Mouse (Mus musculus) forebrain, embryonic 12.5 days (tissue): ENCODE results near the gene Lsm11. TPM values are rescaled to one million over a fixed set of nuclear protein-coding genes. Genes with fewer than 3 reads are reported as not detected.

Source experiments
- ATAC-seq: fragments of 200-750 bp; cut with Nextera tagmentation; 2 replicates; pipeline ENCODE4 v1.8.0; 2017; ENCODE audit warnings: moderate TSS enrichment; ENCODE audit not compliant: low FRiP score
- H3K27ac ChIP-seq: fragments of 300-500 bp; sonication (generic); 2 replicates; pipeline ENCODE4 v1.5.1; 2016; ENCODE audit warnings: mild to moderate bottlenecking
- H3K27me3 ChIP-seq: fragments of 300-500 bp; sonication (generic); 2 replicates; pipeline ENCODE4 v1.6.1; 2016; ENCODE audit warnings: mild to moderate bottlenecking
- H3K36me3 ChIP-seq: fragments of 300-500 bp; sonication (generic); replicated peaks from 2 replicates; pipeline ENCODE4 v1.6.1; 2016; ENCODE audit warnings: mild to moderate bottlenecking
- H3K4me1 ChIP-seq: fragments of 300-500 bp; sonication (generic); 2 replicates; pipeline ENCODE4 v1.6.1; 2016
- H3K4me2 ChIP-seq: fragments of 300-500 bp; sonication (generic); 2 replicates; pipeline ENCODE4 v1.6.1; 2016; ENCODE audit warnings: mild to moderate bottlenecking, moderate library complexity
- H3K4me3 ChIP-seq: fragments of 300-500 bp; sonication (generic); replicated peaks from 2 replicates; pipeline ENCODE4 v1.5.1; 2016; ENCODE audit warnings: mild to moderate bottlenecking
- H3K9ac ChIP-seq: fragments of 300-500 bp; sonication (generic); 2 replicates; pipeline ENCODE4 v1.6.1; 2016; ENCODE audit warnings: mild to moderate bottlenecking
- H3K9me3 ChIP-seq: fragments of 300-500 bp; sonication (generic); 2 replicates; pipeline ENCODE4 v1.6.1; 2016
- WGBS: fragments of 180-500 bp; shearing (Covaris S2); methylation state at CpG from one replicate; pipeline ENCODE4 v1.1.7; 2016; 5-methylcytosine and 5-hydroxymethylcytosine counted together
- polyA plus RNA-seq: library from polyadenylated mRNA; unstranded; fragments of >200 nt; fragmentation: Nextera tagmentation; extraction: Ambion mirVana; gene quantifications from 2 replicates; pipeline ENCODE4 v1.2.1, GENCODE M21; 2016

Gene Lsm11
- polyA plus RNA-seq, 1 experiment from 2014 or later: 11.5 TPM

DNA sequence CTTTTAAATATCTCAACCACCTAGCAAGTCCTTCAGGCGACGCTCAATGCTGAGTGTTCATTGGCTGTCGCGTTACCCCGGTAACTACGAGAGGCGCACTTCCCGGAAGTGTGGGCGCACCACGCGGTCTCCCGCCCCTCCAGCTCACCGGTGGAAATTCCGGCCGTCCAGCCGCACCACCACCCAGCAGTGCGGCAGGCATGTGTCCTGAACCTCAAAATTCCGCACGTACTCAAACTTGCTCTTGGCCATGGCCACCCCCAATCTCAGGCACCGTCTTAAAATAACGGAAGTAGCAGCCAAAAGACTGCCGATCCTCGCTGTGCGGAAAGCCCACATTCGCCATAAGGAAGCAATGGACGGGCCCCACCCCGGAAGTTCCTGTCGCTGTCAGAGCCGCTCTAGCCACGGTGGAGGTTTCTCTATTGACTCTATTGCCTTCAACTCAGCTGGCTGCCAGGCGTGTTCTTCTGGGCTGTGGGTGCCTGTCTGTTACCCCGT, 10.4 kb upstream of the Lsm11 start, which contains the start of gene Thg1l:
Gene Thg1l (minus strand): TSS at position 368 of the 501 bp plus-strand sequence.
- WGBS: under 1% methylated on average over 32 of the region's 32 CpGs
- Histone ChIP-seq H3K4me1 (peaks cover 4% of the 10 kb centered on the region; the same call in 1 of the 2 replicates), H3K4me2 (peak within 1 kb of the TSS; percentile 53), H3K27me3 (no peaks in the 10 kb centered on the region), H3K4me3 (peak within 1 kb of the TSS; percentile 52), H3K36me3 (peaks cover 15% of the 10 kb centered on the region), H3K9ac (0 out of 2 replicates have a peak within 1 kb of the TSS, but pooled peaks have one; percentile 2), H3K27ac (peak within 1 kb of the TSS; percentile 2; the same call in 1 of the 2 replicates), H3K9me3 (no peaks in the 10 kb centered on the region)
- peak; percentile 99 for ATAC-seq

- Histone ChIP-seq H3K36me3 (peaks cover 25% of the 10 kb centered on the region), H3K9ac (no peak overlapping the region), H3K9me3 (no peaks in the 10 kb centered on the region), H3K27ac (no peak overlapping the region), H3K27me3 (no peaks in the 10 kb centered on the region), H3K4me3 (no peak overlapping the region), H3K4me1 (peaks cover 17% of the 10 kb centered on the region), H3K4me2 (no peak overlapping the region)
- 92% methylated on average over 2 of the region's 2 CpGs for WGBS
- ATAC-seq: no peak
Observed at GRCm38 (mm10) chr11:45947491-45947890, 2.8 kb upstream of the Lsm11 start.

GRCm38 (mm10) chr11:45946796-45947195, 2.1 kb upstream of the Lsm11 start:
- 92% methylated on average over 4 of the region's 4 CpGs for WGBS
- H3K36me3 ChIP-seq: peaks cover 20% of the 10 kb centered on the region
- no peaks in the 10 kb centered on the region for H3K9me3 ChIP-seq
- ATAC-seq: no peak
- H3K4me1 ChIP-seq: peaks cover 17% of the 10 kb centered on the region
- H3K9ac ChIP-seq: no peak overlapping the region
- H3K27ac ChIP-seq: no peak overlapping the region
- no peak overlapping the region for H3K4me2 ChIP-seq
- no peak overlapping the region for H3K4me3 ChIP-seq
- H3K27me3 ChIP-seq: no peaks in the 10 kb centered on the region

DNA sequence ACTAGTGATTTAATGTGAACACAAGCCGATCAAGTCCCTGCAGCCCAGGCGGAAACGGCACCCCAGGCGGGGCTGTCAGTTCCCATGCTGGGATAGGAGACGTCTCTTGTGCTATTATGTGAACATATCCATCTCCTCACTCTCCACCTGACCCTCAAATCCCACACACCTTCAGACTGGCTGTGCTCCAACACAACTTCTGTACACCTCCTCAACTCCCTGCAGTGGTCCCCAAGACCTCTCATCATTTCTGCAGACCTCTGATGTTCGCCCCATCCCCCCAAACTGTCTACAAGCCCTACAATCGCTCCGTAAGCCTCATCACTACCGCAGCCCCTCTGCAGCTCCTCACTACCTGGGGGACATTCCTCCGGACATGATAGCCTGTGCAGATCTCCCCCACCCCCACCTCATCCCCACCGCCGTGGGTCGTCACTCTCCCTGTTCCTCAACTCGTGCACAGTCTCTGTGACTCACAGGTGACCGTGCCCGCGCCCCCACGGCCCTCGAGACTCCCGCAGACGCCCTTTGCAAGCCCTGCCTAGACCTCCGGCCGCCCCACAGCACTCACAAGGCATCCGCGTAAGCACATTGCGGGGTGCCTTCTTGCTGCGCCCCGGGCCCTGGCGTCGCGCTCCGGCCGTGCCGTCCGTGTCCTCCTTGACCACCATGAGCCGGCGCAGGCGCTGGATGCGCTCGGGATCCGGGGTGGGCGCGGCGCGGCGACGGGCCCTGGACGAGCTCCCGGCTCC, 668 bp downstream of the Lsm11 start:
- Histone ChIP-seq H3K27me3 (no peaks in the 10 kb centered on the region), H3K4me1 (peaks cover 17% of the 10 kb centered on the region), H3K4me2 (peak overlapping the region; percentile 91), H3K9ac (peak overlapping the region; percentile 81), H3K27ac (peak overlapping the region; percentile 56; the same call in 1 of the 2 replicates), H3K9me3 (no peaks in the 10 kb centered on the region), H3K36me3 (no peaks in the 10 kb centered on the region; the same call in 1 of the 2 replicates), H3K4me3 (peak overlapping the region; percentile 84)
- peak; percentile 62 for ATAC-seq
- under 1% methylated on average over 49 of the region's 49 CpGs for WGBS

GRCm38 (mm10) chr11:45943108-45943705, 1.5 kb downstream of the Lsm11 start:
- H3K9me3 ChIP-seq: no peaks in the 10 kb centered on the region
- H3K9ac ChIP-seq: 0 out of 2 replicates have a peak overlapping the region, but pooled peaks have one; percentile 81
- no peaks in the 10 kb centered on the region; the same call in 1 of the 2 replicates for H3K36me3 ChIP-seq
- WGBS: 62% methylated on average over 7 of the region's 7 CpGs
- H3K4me1 ChIP-seq: peaks cover 17% of the 10 kb centered on the region
- H3K27me3 ChIP-seq: no peaks in the 10 kb centered on the region
- H3K27ac ChIP-seq: no peak overlapping the region; the same call in 1 of the 2 replicates
- H3K4me3 ChIP-seq: peak overlapping the region; percentile 84
- no peak for ATAC-seq
- H3K4me2 ChIP-seq: peak overlapping the region; percentile 91

- WGBS: 85% methylated on average over 7 of the region's 7 CpGs
- no peak overlapping the region for H3K4me2 ChIP-seq
- H3K4me3 ChIP-seq: no peak overlapping the region
- H3K9me3 ChIP-seq: no peaks in the 10 kb centered on the region
- ATAC-seq: no peak
- peaks cover 17% of the 10 kb centered on the region for H3K4me1 ChIP-seq
- no peaks in the 10 kb centered on the region for H3K27me3 ChIP-seq
- H3K9ac ChIP-seq: no peak overlapping the region
- H3K27ac ChIP-seq: no peak overlapping the region
- H3K36me3 ChIP-seq: peaks cover 4% of the 10 kb centered on the region
Observed at GRCm38 (mm10) chr11:45942281-45942680, 2.5 kb downstream of the Lsm11 start.

GRCm38 (mm10) chr11:45938917-45939316, 5.8 kb downstream of the Lsm11 start:
- no peak overlapping the region for H3K4me2 ChIP-seq
- H3K27ac ChIP-seq: no peak overlapping the region
- WGBS: 93% methylated on average over 8 of the region's 8 CpGs
- ATAC-seq: no peak
- peaks cover 14% of the 10 kb centered on the region for H3K4me1 ChIP-seq
- H3K36me3 ChIP-seq: peaks cover 28% of the 10 kb centered on the region
- H3K4me3 ChIP-seq: no peak overlapping the region
- no peaks in the 10 kb centered on the region for H3K9me3 ChIP-seq
- no peaks in the 10 kb centered on the region for H3K27me3 ChIP-seq
- H3K9ac ChIP-seq: no peak overlapping the region

DNA sequence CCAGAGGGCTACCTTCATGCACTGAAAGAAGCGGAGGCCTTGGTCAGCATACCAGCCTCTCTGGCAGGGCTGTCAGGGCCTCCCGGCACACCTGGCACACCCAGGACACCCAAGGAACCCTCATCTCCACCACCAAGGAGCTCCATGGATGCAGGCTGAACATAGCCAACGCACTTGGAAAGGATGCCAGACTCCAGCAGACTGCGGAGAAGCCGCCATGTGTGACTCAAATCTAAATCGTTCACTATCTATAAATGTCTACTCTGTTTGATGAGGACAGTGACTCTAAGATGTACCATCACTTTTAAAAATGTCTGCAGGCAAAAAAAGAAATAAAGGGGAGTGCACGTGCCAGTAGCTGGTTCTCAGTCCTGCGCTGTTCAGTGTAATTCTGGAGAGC, 7.3 kb downstream of the Lsm11 start:
- no peak overlapping the region for H3K9ac ChIP-seq
- H3K4me1 ChIP-seq: no peaks in the 10 kb centered on the region
- H3K27ac ChIP-seq: no peak overlapping the region
- no peak overlapping the region for H3K4me3 ChIP-seq
- no peaks in the 10 kb centered on the region for H3K27me3 ChIP-seq
- WGBS: 96% methylated on average over 8 of the region's 8 CpGs
- H3K4me2 ChIP-seq: no peak overlapping the region
- H3K9me3 ChIP-seq: no peaks in the 10 kb centered on the region
- H3K36me3 ChIP-seq: peaks cover 41% of the 10 kb centered on the region
- no peak for ATAC-seq

DNA sequence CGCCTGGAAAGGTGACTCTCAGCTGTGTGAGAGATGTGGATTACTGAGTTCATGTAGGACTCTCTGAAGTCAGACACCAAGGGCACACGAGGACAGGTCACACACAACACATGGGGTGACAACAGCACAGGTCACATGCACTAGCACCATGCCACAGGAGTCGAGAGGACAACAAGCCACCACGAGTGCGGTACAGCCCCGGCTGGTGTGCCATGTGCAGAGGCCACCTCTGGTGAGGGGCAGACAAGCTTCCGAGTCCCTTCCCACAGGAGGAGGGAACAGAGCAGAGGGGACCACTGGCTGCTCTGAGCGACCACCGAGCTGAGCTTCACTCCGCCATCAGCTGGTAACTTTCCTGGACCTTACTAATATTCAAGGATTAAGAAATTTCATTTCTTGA, 12.0 kb downstream of the Lsm11 start:
- Histone ChIP-seq H3K9ac (no peak overlapping the region), H3K4me3 (no peak overlapping the region), H3K4me2 (no peak overlapping the region), H3K27me3 (no peaks in the 10 kb centered on the region), H3K9me3 (no peaks in the 10 kb centered on the region), H3K27ac (no peak overlapping the region), H3K36me3 (peaks cover 51% of the 10 kb centered on the region), H3K4me1 (no peaks in the 10 kb centered on the region)
- no peak for ATAC-seq
- 89% methylated on average over 10 of the region's 10 CpGs for WGBS

GRCm38 (mm10) chr11:45929541-45929940, 15.2 kb downstream of the Lsm11 start:
- ATAC-seq: no peak
- H3K4me1 ChIP-seq: peaks cover 6% of the 10 kb centered on the region; the same call in 1 of the 2 replicates
- H3K27me3 ChIP-seq: no peaks in the 10 kb centered on the region
- H3K36me3 ChIP-seq: peaks cover 30% of the 10 kb centered on the region
- H3K9ac ChIP-seq: no peak overlapping the region
- WGBS: 86% methylated on average over 10 of the region's 10 CpGs
- H3K4me3 ChIP-seq: no peak overlapping the region
- no peak overlapping the region for H3K27ac ChIP-seq
- H3K9me3 ChIP-seq: no peaks in the 10 kb centered on the region
- no peak overlapping the region for H3K4me2 ChIP-seq

DNA sequence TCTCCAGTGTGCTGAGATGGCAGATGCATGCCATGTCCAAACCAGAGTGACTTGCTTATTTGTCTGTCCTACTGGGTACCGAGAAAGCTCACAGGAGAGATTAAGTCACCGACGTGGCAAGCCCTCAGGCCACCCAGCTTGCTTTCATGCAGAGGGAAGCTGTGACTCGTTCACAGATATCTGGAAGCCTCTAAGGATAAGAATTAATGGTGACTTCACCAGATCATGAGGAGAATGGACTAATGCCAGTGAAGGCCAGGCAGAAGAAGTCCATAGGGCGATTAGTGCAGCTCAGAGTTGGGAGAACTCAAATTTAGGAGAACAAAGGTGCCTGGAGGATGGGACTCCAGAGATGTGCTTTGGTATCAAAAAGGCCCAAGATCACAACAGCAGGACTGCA, 17.3 kb downstream of the Lsm11 start:
- ATAC-seq: no peak
- no peak overlapping the region for H3K27ac ChIP-seq
- H3K4me1 ChIP-seq: peaks cover 6% of the 10 kb centered on the region; the same call in 1 of the 2 replicates
- no peaks in the 10 kb centered on the region; the same call in 1 of the 2 replicates for H3K27me3 ChIP-seq
- peaks cover 11% of the 10 kb centered on the region for H3K36me3 ChIP-seq
- H3K4me2 ChIP-seq: no peak overlapping the region
- H3K9ac ChIP-seq: no peak overlapping the region
- WGBS: 58% methylated on average over 5 of the region's 5 CpGs
- H3K9me3 ChIP-seq: no peaks in the 10 kb centered on the region
- no peak overlapping the region for H3K4me3 ChIP-seq

- Histone ChIP-seq H3K4me3 (peak overlapping the region; percentile 32), H3K9ac (no peak overlapping the region), H3K27ac (no peak overlapping the region), H3K4me2 (peak overlapping the region; percentile 50), H3K4me1 (peaks cover 8% of the 10 kb centered on the region), H3K27me3 (no peaks in the 10 kb centered on the region; the same call in 1 of the 2 replicates), H3K9me3 (no peaks in the 10 kb centered on the region), H3K36me3 (peaks cover 9% of the 10 kb centered on the region; the same call in 1 of the 2 replicates)
- ATAC-seq: peak; percentile 85
- WGBS: 0% methylated on average over 9 of the region's 9 CpGs
Observed at GRCm38 (mm10) chr11:45926640-45927082, 18.1 kb downstream of the Lsm11 start.
